Mouse (Mus musculus) MEL (cell line): ENCODE measurements around the gene Atp1a4. TPM values are rescaled to one million over a fixed set of nuclear protein-coding genes. Genes with fewer than 3 reads are reported as not detected.

Experiments
- DNase-seq: peaks from one replicate; pipeline ENCODE4 v3.0.0; 2011; ENCODE audit warnings: low read depth, low spot score
- H3K27ac ChIP-seq: 2 replicates; pipeline ENCODE4 v1.5.1; 2012; ENCODE audit warnings: low read depth, mild to moderate bottlenecking, control low read depth, low read length, moderate library complexity; ENCODE audit not compliant: control insufficient read depth
- H3K27me3 ChIP-seq, 2 experiments: fragments of 150-350 bp in 1 of 2; sonication (generic) in 1 of 2; 2 replicates each; pipeline ENCODE4 v1.6.1; 2012; ENCODE audit warnings: low read length in 2 of 2, mild to moderate bottlenecking in 2 of 2, improper control_type of control experiment in 1 of 2, moderate library complexity in 1 of 2; ENCODE audit not compliant: insufficient read depth in 2 of 2, control insufficient read depth in 1 of 2
- H3K36me3 ChIP-seq, 2 experiments: 2 replicates each; pipeline ENCODE4 v1.6.1; 2012 to 2014; ENCODE audit warnings: low read length in 2 of 2, improper control_type of control experiment in 1 of 2, inconsistent platforms in 1 of 2, mild to moderate bottlenecking in 1 of 2; ENCODE audit not compliant: insufficient read depth in 2 of 2, control insufficient read depth in 1 of 2
- H3K4me1 ChIP-seq, 2 experiments: fragments of 150-350 bp in 1 of 2; sonication (generic) in 1 of 2; 2 replicates each; pipeline ENCODE4 v1.6.1; 2012; ENCODE audit warnings: low read length in 2 of 2, improper control_type of control experiment in 1 of 2, mild to moderate bottlenecking in 1 of 2; ENCODE audit not compliant: insufficient read depth in 2 of 2, control insufficient read depth in 1 of 2
- H3K4me3 ChIP-seq, 2 experiments: fragments of 150-350 bp in 1 of 2; sonication (generic) in 1 of 2; 2 replicates each; pipeline ENCODE4 v1.5.1; 2012; ENCODE audit warnings: low read depth in 2 of 2, low read length in 2 of 2, mild to moderate bottlenecking in 2 of 2, moderate library complexity in 2 of 2, control low read depth in 1 of 2, improper control_type of control experiment in 1 of 2; ENCODE audit not compliant: control insufficient read depth in 1 of 2, insufficient read depth in 1 of 2
- H3K79me2 ChIP-seq: 2 replicates; pipeline ENCODE4 v1.6.1; 2012; ENCODE audit warnings: mild to moderate bottlenecking, low read length, moderate library complexity; ENCODE audit not compliant: control insufficient read depth, poor library complexity, insufficient read depth
- H3K9ac ChIP-seq: 2 replicates; pipeline ENCODE4 v1.6.1; 2012; ENCODE audit warnings: low read depth, mild to moderate bottlenecking, control low read depth, low read length, moderate library complexity; ENCODE audit not compliant: control insufficient read depth, poor library complexity, severe bottlenecking
- H3K9me3 ChIP-seq: fragments of 150-350 bp; sonication (generic); replicated peaks from 2 replicates; pipeline ENCODE4 v1.6.1; 2012; ENCODE audit warnings: mild to moderate bottlenecking, low read length, improper control_type of control experiment, moderate library complexity; ENCODE audit not compliant: insufficient read depth
- CHD2 ChIP-seq: IDR thresholded peaks from 2 replicates; pipeline ENCODE4 v1.6.1; 2011; ENCODE audit warnings: low read length, improper control_type of control experiment
- CTCF ChIP-seq, 3 experiments: IDR thresholded peaks in 2 of 3; conservative IDR thresholded peaks in 1 of 3; 2 replicates each; pipeline ENCODE4 v1.5.1; 2011 to 2012; ENCODE audit warnings: low read length in 3 of 3, low read depth in 2 of 3, mild to moderate bottlenecking in 2 of 3, improper control_type of control experiment in 1 of 3, inconsistent platforms in 1 of 3, mixed read lengths in 1 of 3, moderate library complexity in 1 of 3; ENCODE audit not compliant: control insufficient read depth in 1 of 3, insufficient read depth in 1 of 3, poor library complexity in 1 of 3, severe bottlenecking in 1 of 3
- ELF1 ChIP-seq: IDR thresholded peaks from 2 replicates; pipeline ENCODE4 v1.6.1; 2014; ENCODE audit warnings: low read depth, mild to moderate bottlenecking, inconsistent platforms, low read length, improper control_type of control experiment, moderate library complexity
- GABPA ChIP-seq: IDR thresholded peaks from 2 replicates; pipeline ENCODE4 v1.6.1; 2012; ENCODE audit warnings: low read depth, mild to moderate bottlenecking, inconsistent platforms, low read length, improper control_type of control experiment, moderate library complexity
- GATA1 ChIP-seq: IDR thresholded peaks from 2 replicates; pipeline ENCODE4 v1.6.1; 2011; ENCODE audit warnings: low read depth, low read length, improper control_type of control experiment
- HCFC1 ChIP-seq: IDR thresholded peaks from 2 replicates; pipeline ENCODE4 v1.6.1; 2012; ENCODE audit warnings: low read depth, mild to moderate bottlenecking, inconsistent platforms, low read length, improper control_type of control experiment, moderate library complexity
- JUND ChIP-seq: IDR thresholded peaks from 2 replicates; pipeline ENCODE4 v1.6.1; 2011; ENCODE audit warnings: low read depth, mild to moderate bottlenecking, improper control_type of control experiment, low read length
- MAX ChIP-seq: IDR thresholded peaks from 2 replicates; pipeline ENCODE4 v1.6.1; 2011; ENCODE audit warnings: low read length, improper control_type of control experiment
- MEF2A ChIP-seq: IDR thresholded peaks from 2 replicates; pipeline ENCODE4 v1.6.1; 2014; ENCODE audit warnings: low read depth, mild to moderate bottlenecking, inconsistent platforms, low read length, improper control_type of control experiment; ENCODE audit not compliant: poor library complexity, insufficient replicate concordance, severe bottlenecking; ENCODE audit errors: extremely low read depth
- MXI1 ChIP-seq: IDR thresholded peaks from 2 replicates; pipeline ENCODE4 v1.6.1; 2011; ENCODE audit warnings: mild to moderate bottlenecking, low read depth, low read length, improper control_type of control experiment
- MYB ChIP-seq: IDR thresholded peaks from 2 replicates; pipeline ENCODE4 v1.6.1; 2011; ENCODE audit warnings: mild to moderate bottlenecking, low read depth, low read length, improper control_type of control experiment
- MYC ChIP-seq: IDR thresholded peaks from 2 replicates; pipeline ENCODE4 v1.6.1; 2011; ENCODE audit warnings: low read depth, mild to moderate bottlenecking, low read length, improper control_type of control experiment, moderate library complexity
- POLR2A ChIP-seq, 2 experiments: IDR thresholded peaks; 2 replicates each; pipeline ENCODE4 v1.6.1; 2011 to 2012; ENCODE audit warnings: low read length in 2 of 2, mild to moderate bottlenecking in 2 of 2, control low read depth in 1 of 2, improper control_type of control experiment in 1 of 2, low read depth in 1 of 2, moderate library complexity in 1 of 2; ENCODE audit not compliant: control insufficient read depth in 1 of 2, insufficient read depth in 1 of 2, poor library complexity in 1 of 2
- POLR2AphosphoS2 ChIP-seq: IDR thresholded peaks from 2 replicates; pipeline ENCODE4 v1.6.1; 2011; ENCODE audit warnings: low read length, improper control_type of control experiment
- RAD21 ChIP-seq: IDR thresholded peaks from 2 replicates; pipeline ENCODE4 v1.6.1; 2011; ENCODE audit warnings: mild to moderate bottlenecking, low read depth, low read length, improper control_type of control experiment
- RCOR1 ChIP-seq: IDR thresholded peaks from 2 replicates; pipeline ENCODE4 v1.6.1; 2012; ENCODE audit warnings: low read depth, mild to moderate bottlenecking, inconsistent platforms, low read length, improper control_type of control experiment
- SIN3A ChIP-seq: IDR thresholded peaks from 2 replicates; pipeline ENCODE4 v1.6.1; 2012; ENCODE audit warnings: low read length, improper control_type of control experiment, inconsistent platforms
- TCF12 ChIP-seq: IDR thresholded peaks from 2 replicates; pipeline ENCODE4 v1.6.1; 2014; ENCODE audit warnings: low read depth, mild to moderate bottlenecking, inconsistent platforms, low read length, improper control_type of control experiment, moderate library complexity
- UBTF ChIP-seq: IDR thresholded peaks from 2 replicates; pipeline ENCODE4 v1.6.1; 2012; ENCODE audit warnings: low read depth, mild to moderate bottlenecking, inconsistent platforms, low read length, improper control_type of control experiment, moderate library complexity, borderline replicate concordance; ENCODE audit not compliant: insufficient read depth
- USF1 ChIP-seq: IDR thresholded peaks from 2 replicates; pipeline ENCODE4 v1.6.1; 2014; ENCODE audit warnings: low read depth, mild to moderate bottlenecking, inconsistent platforms, low read length, improper control_type of control experiment, moderate library complexity
- ZC3H11A ChIP-seq: IDR thresholded peaks from 2 replicates; pipeline ENCODE4 v1.6.1; 2012; ENCODE audit warnings: low read depth, mild to moderate bottlenecking, inconsistent platforms, low read length, improper control_type of control experiment
- ZNF384 ChIP-seq: IDR thresholded peaks from 2 replicates; pipeline ENCODE4 v1.6.1; 2012; ENCODE audit warnings: low read depth, mild to moderate bottlenecking, inconsistent platforms, low read length, improper control_type of control experiment
- polyA plus RNA-seq, 2 experiments: library from polyadenylated mRNA; stranded (reverse) in 1 of 2; unstranded in 1 of 2; fragments of >175 nt in 1 of 2; fragments of >200 nt in 1 of 2; gene quantifications; 2 replicates each; pipeline versions ENCODE4 v1.2.1 to v1.2.4; 2012; ENCODE audit warnings: low replicate concordance in 2 of 2, low read depth in 1 of 2; ENCODE audit not compliant: insufficient read length in 2 of 2, insufficient read depth in 1 of 2, missing spikeins in 1 of 2
- total RNA-seq: library from RNA; depleted of rRNA; stranded (reverse); fragments of 300-350 nt; gene quantifications from 2 replicates; pipeline ENCODE4 v1.2.3, GENCODE M21; 2012

Atp1a4 gene
- total and polyA plus RNA-seq, 3 experiments = not detected

DNA sequence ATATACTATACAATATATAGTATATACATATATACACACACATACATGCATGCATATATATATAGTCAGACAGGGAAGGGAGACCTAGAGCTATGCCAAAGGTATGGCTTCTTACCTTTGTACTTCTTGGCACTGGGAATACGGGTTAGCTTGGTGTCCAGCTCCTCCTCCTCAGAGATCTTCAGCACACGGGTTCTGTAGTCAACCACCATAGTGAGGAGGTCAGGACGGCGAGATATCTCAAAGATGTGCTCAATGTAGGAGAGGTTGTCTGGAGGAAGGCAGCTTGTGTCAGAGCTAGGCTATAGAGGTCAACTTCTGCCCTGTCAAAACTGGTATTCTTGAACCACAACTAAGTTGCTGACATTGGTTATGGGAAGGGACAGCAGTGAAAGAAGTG, 59.2 kb downstream of the Atp1a4 start:
- no peaks in the 10 kb centered on the region for H3K9me3 ChIP-seq
- H3K36me3 ChIP-seq = peaks cover 0 to 5% of the 10 kb centered on the region in 2 experiments; a peak in 2 of 4 replicates

DNA sequence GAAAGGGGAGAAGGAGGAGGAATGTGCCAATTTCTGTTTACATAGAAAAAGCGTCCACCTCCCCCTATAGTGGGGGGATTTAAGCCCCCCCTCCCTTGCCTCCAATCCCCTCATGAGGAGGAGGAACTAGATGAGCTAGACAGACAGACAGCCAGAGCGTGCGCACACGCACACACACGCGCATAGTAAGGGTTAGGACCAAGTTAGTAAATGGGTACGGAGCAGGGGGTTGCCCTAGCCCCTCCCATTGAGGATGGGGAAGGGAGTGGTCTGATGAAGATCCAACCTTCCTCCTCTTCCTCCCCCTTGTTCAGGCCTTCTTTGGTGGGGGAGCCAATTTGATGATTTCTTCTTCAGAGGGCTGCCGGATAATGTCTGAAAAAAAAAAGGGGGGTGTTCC, 59.9 kb downstream of the Atp1a4 start:
- Histone ChIP-seq H3K4me1 (no peaks in the 10 kb centered on the region), H3K4me3 (no peak overlapping the region), H3K27ac (no peak overlapping the region), H3K36me3 (peaks cover 0 to 7% of the 10 kb centered on the region in 2 experiments; a peak in 2 of 4 replicates), H3K9me3 (no peaks in the 10 kb centered on the region), H3K9ac (no peak overlapping the region), H3K27me3 (no peaks in the 10 kb centered on the region)
- DNase-seq = no peak
- no peak for TF ChIP-seq MYC
- TF ChIP-seq POLR2A (IDR thresholded peaks at IDR 0.05; ENCODE audit: control insufficient read depth in 1 of 2, insufficient read depth in 1 of 2, low read depth in 1 of 2, low read length in 2 of 2, poor library complexity in 1 of 2) = no peak
- TF ChIP-seq MXI1 = no peak
- no peak for TF ChIP-seq HCFC1
- TF ChIP-seq ZC3H11A = no peak
- TF ChIP-seq MEF2A = no peak
- no peak for TF ChIP-seq GATA1
- TF ChIP-seq RAD21 = no peak
- TF ChIP-seq JUND = no peak
- no peak for TF ChIP-seq ELF1
- TF ChIP-seq UBTF = no peak
- TF ChIP-seq TCF12 = no peak
- TF ChIP-seq, all 39 proteins: peak for 0
- no peaks in the 10 kb centered on the region for H3K79me2 ChIP-seq

More for the DNA sequence above, 59.2 kb downstream of the Atp1a4 start:
- Histone ChIP-seq H3K27me3 (no peaks in the 10 kb centered on the region), H3K9ac (no peak overlapping the region), H3K27ac (no peak overlapping the region), H3K4me1 (peaks cover 0 to under 1% of the 10 kb centered on the region in 2 experiments; a peak in 1 of 4 replicates), H3K4me3 (no peak overlapping the region), H3K79me2 (no peaks in the 10 kb centered on the region)
- TF ChIP-seq USF1 (no peak), ZNF384 (no peak), GABPA (no peak), SIN3A (no peak), CTCF (IDR thresholded peaks at IDR 0.05 in 2 of 3, conservative IDR thresholded peaks at IDR 0.05 in 1 of 3; ENCODE audit: control insufficient read depth in 1 of 3, insufficient read depth in 1 of 3, low read depth in 2 of 3, low read length in 3 of 3, poor library complexity in 1 of 3, severe bottlenecking in 1 of 3) (no peak), ELF1 (no peak), RAD21 (no peak), MYB (no peak), ZC3H11A (no peak), POLR2AphosphoS2 (no peak), JUND (no peak), CHD2 (no peak), HCFC1 (no peak), RCOR1 (no peak), MAX (no peak), POLR2A (IDR thresholded peaks at IDR 0.05; ENCODE audit: control insufficient read depth in 1 of 2, insufficient read depth in 1 of 2, low read depth in 1 of 2, low read length in 2 of 2, poor library complexity in 1 of 2) (no peak), MEF2A (no peak)
- DNase-seq = no peak
